Mouse (Mus musculus) embryo, embryonic 9.5 days (tissue): ENCODE results near the gene Klhl2.

Experiments
- DNase-seq: peaks from one replicate; pipeline ENCODE4 v3.0.0-alpha.2; 2017; ENCODE audit errors: extremely low spot score

The Klhl2 gene

GRCm38 (mm10) chr8:64831656-64832055 lies 18.2 kb downstream of the Klhl2 start:
- no peak for DNase-seq

- no peak for DNase-seq
Observed at GRCm38 (mm10) chr8:64829921-64830320, 19.9 kb downstream of the Klhl2 start.

- no peak for DNase-seq
Observed at GRCm38 (mm10) chr8:64829391-64829790, 20.4 kb downstream of the Klhl2 start.

- DNase-seq, result no peak
Observed at GRCm38 (mm10) chr8:64828466-64828865, 21.4 kb downstream of the Klhl2 start.

GRCm38 (mm10) chr8:64827356-64827755 lies 22.5 kb downstream of the Klhl2 start:
- no peak for DNase-seq

- no peak for DNase-seq
Observed at GRCm38 (mm10) chr8:64826461-64826860, 23.4 kb downstream of the Klhl2 start.

- DNase-seq, result no peak
Observed at GRCm38 (mm10) chr8:64823905-64824304, 25.9 kb downstream of the Klhl2 start.

GRCm38 (mm10) chr8:64820940-64821339 lies 28.9 kb downstream of the Klhl2 start:
- no peak for DNase-seq

- DNase-seq, result no peak
Observed at GRCm38 (mm10) chr8:64811790-64812189, 38.0 kb downstream of the Klhl2 start.

- DNase-seq, result no peak
Observed at GRCm38 (mm10) chr8:64811083-64811482, 38.7 kb downstream of the Klhl2 start.

GRCm38 (mm10) chr8:64806558-64806957 lies 43.3 kb downstream of the Klhl2 start:
- no peak for DNase-seq

- no peak for DNase-seq
Observed at GRCm38 (mm10) chr8:64804971-64805370, 44.8 kb downstream of the Klhl2 start.

GRCm38 (mm10) chr8:64799306-64799705 lies 50.5 kb downstream of the Klhl2 start:
- no peak for DNase-seq

GRCm38 (mm10) chr8:64798503-64798902 lies 51.3 kb downstream of the Klhl2 start:
- no peak for DNase-seq

- no peak for DNase-seq
Observed at GRCm38 (mm10) chr8:64797751-64798150, 52.1 kb downstream of the Klhl2 start.

GRCm38 (mm10) chr8:64791250-64791881 lies 58.5 kb downstream of the Klhl2 start:
- DNase-seq, result no peak

GRCm38 (mm10) chr8:64790418-64790817 lies 59.4 kb downstream of the Klhl2 start:
- DNase-seq, result no peak

GRCm38 (mm10) chr8:64788715-64789114 lies 61.1 kb downstream of the Klhl2 start:
- no peak for DNase-seq

GRCm38 (mm10) chr8:64786801-64787200 lies 63.0 kb downstream of the Klhl2 start:
- DNase-seq, result no peak

- no peak for DNase-seq
Observed at GRCm38 (mm10) chr8:64784235-64784634, 65.6 kb downstream of the Klhl2 start.

GRCm38 (mm10) chr8:64781947-64782346 lies 67.9 kb downstream of the Klhl2 start:
- no peak for DNase-seq

GRCm38 (mm10) chr8:64777925-64778324 lies 71.9 kb downstream of the Klhl2 start:
- no peak for DNase-seq

- DNase-seq, result no peak
Observed at GRCm38 (mm10) chr8:64774136-64774535, 75.7 kb downstream of the Klhl2 start.

GRCm38 (mm10) chr8:64770814-64771213 lies 79.0 kb downstream of the Klhl2 start:
- DNase-seq, result no peak
